Mouse (Mus musculus): ENCODE data around the gene Tbx10. TPM values are rescaled to one million over a fixed set of nuclear protein-coding genes. Genes with fewer than 3 reads are reported as not detected.
"Not testable (repeated sequence)": the region's sequence is repeated elsewhere in the genome, so short reads cannot be mapped to it uniquely, and the experiment has no call there.

The Tbx10 gene
- not detected in 2 replicates for total RNA-seq (2017)

DNA sequence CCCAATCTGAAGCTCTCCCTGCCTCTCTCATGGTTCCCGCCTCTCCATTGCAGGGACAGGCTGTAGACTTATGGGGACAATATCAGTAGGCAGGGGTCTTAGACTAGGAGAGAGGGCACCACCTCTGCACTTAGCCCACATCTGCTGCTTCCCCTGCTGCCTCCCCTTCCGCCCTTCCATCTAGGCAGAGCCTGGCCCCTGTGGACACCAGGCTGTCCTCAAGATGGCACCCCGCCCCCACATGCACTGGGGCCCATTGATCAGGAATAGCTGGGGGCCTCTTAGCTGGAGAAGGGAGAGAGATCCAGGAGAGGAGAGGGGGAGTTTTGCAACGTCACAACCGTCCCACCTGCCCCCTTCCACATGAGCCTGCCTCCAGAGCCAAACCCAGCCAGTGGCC lies at the start of gene Tbx10:
Tbx10 (plus strand) TSS at position 337 of the 400 bp plus-strand sequence.
- ATAC-seq (replicated peaks in 1 of 2; ENCODE audit: insufficient read depth in 1 of 2, low FRiP score in 2 of 2, low TSS enrichment in 1 of 2, low read depth in 1 of 2, poor library complexity in 2 of 2, severe bottlenecking in 2 of 2), result no peak

DNA sequence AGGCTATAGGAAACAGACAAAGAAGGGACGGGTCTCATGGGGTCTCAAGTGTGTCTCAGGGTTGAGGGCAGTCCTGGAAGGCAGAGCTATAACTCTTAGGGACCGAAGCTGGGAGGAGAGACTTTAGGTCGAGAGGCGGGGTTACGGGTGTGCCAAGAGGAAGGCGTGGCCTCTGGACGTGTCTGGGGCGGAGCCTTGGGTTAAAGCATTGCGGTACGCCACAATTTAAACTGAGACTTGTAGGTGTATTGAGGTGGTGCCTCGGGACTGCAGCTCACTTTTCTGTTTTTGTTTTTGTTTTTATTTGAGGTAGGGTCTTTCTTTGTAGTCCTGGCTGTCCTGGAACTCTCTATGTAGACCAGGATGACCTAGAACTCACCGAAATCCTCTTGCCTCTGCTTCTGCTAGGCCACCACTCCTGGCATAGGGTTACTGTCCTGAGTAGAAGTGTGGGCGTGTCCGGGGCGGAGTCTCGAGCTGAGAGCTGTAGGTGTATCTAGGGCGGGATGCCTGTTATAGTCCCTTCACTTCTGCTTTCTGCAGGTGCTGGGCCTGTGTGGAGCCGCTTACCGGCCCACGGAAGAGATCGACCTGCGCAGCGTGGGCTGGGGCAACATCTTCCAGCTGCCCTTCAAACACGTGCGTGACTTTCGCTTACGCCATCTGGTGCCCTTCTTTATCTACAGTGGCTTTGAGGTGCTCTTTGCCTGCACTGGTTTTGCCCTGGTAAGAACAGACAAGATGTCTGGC lies 49.4 kb upstream of the Tbx10 start:
- ATAC-seq (replicated peaks in 1 of 2; ENCODE audit: insufficient read depth in 1 of 2, low FRiP score in 2 of 2, low TSS enrichment in 1 of 2, low read depth in 1 of 2, poor library complexity in 2 of 2, severe bottlenecking in 2 of 2), result peak; percentile 25 to 65; a peak in 2 of 4 replicates

DNA sequence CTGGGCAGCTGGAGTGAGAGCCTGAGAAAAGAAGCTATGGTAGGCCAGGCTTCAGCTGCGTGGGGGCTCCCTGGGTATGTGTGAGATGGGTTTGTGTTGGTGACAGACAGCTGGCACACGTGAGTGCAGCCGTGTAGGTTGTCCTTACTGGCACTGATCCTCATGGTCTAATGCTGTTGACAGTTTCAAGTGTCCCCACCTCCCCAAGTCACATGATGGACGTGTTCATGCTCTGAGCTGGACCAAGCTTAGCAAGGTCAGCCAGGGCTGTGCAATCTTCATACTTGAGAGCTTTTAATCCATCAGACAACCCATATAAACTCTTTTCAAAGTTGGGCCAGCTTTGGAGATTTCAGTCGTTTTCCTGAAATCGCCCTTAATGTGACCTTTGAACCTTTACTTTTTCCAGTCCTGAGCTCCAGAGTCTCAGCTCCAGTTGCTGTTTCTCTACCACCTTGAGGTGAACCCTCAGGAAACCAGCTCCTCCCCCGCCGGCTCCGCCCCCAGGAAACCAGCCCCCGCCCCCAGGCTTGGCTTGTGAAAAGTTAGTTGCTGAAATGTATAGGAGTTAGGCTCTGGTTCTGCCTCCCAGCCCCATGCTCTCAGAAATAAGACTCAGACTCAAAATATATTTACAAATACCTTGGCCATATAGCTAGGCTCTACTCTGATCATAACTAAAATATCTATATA lies 46.5 kb upstream of the Tbx10 start:
- ATAC-seq (replicated peaks in 1 of 2; ENCODE audit: insufficient read depth in 1 of 2, low FRiP score in 2 of 2, low TSS enrichment in 1 of 2, low read depth in 1 of 2, poor library complexity in 2 of 2, severe bottlenecking in 2 of 2), result no peak

DNA sequence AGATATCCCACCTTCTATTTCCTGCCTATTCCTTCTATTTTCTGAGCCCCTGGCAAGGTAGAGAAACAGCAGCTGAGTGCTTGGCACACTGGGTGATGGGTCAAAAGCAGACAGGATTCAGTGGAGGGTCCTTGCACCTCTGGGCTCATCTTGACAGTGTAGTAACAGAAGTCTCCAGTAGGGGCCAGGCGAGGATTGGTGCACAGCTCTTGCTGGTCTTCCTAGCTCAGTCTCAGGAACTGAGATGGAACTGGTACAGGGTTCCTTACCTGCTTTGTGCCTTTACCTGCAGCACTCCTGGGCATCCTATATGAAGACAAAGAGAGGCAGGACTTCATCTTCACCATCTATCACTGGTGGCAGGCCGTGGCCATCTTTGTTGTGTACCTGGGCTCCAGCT lies 45.8 kb upstream of the Tbx10 start:
- peak; percentile 46 to 72; a peak in 1 of 4 replicates for ATAC-seq (replicated peaks in 1 of 2; ENCODE audit: insufficient read depth in 1 of 2, low FRiP score in 2 of 2, low TSS enrichment in 1 of 2, low read depth in 1 of 2, poor library complexity in 2 of 2, severe bottlenecking in 2 of 2)

DNA sequence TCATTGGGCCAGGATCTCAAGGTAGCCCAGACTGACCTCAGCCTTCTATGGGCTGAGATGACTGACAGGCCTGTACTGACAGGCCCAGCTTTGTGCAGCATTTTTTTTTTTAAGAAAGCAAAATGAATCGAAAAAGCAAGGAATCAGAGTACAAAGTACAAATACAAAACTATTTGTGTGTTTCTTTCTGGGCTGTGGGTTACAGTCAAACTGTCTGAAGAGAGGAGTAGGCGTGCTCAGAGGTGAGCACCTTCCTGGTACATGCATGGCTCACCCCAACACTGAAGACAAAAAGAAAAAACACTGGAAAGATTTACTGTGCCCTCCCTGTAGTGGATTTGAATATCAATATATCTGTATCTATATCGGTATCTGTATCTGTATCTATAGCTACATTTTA lies 44.7 kb upstream of the Tbx10 start:
- no peak for ATAC-seq (replicated peaks in 1 of 2; ENCODE audit: insufficient read depth in 1 of 2, low FRiP score in 2 of 2, low TSS enrichment in 1 of 2, low read depth in 1 of 2, poor library complexity in 2 of 2, severe bottlenecking in 2 of 2)

- ATAC-seq (replicated peaks in 1 of 2; ENCODE audit: insufficient read depth in 1 of 2, low FRiP score in 2 of 2, low TSS enrichment in 1 of 2, low read depth in 1 of 2, poor library complexity in 2 of 2, severe bottlenecking in 2 of 2), result no peak
Observed at GRCm38 (mm10) chr19:3948546-3948945, 44.0 kb upstream of the Tbx10 start.

DNA sequence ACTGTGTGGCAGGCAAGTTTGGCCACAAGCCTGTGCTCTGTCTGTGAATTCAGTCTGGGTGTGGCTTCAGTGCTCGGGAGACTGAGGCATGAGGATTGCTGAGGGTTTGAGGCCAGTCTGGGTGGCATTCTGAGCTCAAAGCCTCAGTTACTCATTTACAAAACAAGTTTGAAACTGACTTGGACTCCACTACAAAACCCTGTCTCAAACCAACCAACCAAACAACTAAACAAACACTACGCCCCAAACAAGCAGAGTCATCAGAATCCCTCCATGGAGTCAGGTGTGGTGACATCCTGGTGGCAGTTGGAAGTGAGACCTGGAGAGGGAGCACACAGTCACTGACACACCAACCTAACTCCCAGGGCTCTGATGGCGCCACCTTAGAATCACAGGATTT lies 42.2 kb upstream of the Tbx10 start:
- ATAC-seq (replicated peaks in 1 of 2; ENCODE audit: insufficient read depth in 1 of 2, low FRiP score in 2 of 2, low TSS enrichment in 1 of 2, low read depth in 1 of 2, poor library complexity in 2 of 2, severe bottlenecking in 2 of 2), result no peak

- ATAC-seq (replicated peaks in 1 of 2; ENCODE audit: insufficient read depth in 1 of 2, low FRiP score in 2 of 2, low TSS enrichment in 1 of 2, low read depth in 1 of 2, poor library complexity in 2 of 2, severe bottlenecking in 2 of 2), result no peak
Observed at GRCm38 (mm10) chr19:3951461-3951860, 41.1 kb upstream of the Tbx10 start.

DNA sequence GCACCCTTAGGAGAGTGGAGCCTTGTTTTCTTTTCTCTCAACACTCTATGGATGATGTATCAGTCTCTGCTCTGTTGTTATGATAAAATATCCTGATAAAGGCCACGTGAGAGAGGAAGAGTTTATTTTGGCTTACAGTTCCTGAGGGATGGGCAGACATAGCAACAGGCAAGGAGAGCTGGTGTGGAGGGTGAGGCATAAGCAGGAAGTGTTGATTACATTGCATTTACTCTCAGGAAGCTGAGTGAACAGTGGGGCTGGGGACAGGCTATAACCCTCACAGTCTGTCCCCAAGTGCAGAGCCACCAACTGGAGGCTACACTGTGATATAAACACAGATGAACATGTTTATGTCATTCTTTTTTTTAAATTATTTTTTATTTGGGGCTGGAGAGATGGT lies 40.5 kb upstream of the Tbx10 start:
- ATAC-seq (replicated peaks in 1 of 2; ENCODE audit: insufficient read depth in 1 of 2, low FRiP score in 2 of 2, low TSS enrichment in 1 of 2, low read depth in 1 of 2, poor library complexity in 2 of 2, severe bottlenecking in 2 of 2), result no peak

DNA sequence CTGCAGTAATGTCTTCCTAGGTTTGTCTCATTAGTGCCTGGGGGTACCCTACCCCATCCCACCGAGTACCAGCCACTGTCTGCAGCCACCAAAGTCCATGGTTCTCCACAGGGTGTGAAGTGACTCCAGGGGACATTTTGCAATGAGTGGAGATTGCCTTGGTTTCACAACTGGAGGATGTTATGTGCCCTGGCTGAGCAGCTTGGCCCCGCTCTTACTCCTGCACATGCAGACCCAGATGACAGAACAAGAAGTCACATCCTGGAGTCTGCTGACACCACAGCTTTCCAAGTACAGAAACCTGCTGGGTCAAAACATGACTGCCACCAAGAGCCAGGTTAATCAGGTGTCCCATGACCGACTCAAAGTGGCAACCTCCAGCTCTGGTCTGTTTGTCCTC lies 37.5 kb upstream of the Tbx10 start:
- no peak for ATAC-seq (replicated peaks in 1 of 2; ENCODE audit: insufficient read depth in 1 of 2, low FRiP score in 2 of 2, low TSS enrichment in 1 of 2, low read depth in 1 of 2, poor library complexity in 2 of 2, severe bottlenecking in 2 of 2)

DNA sequence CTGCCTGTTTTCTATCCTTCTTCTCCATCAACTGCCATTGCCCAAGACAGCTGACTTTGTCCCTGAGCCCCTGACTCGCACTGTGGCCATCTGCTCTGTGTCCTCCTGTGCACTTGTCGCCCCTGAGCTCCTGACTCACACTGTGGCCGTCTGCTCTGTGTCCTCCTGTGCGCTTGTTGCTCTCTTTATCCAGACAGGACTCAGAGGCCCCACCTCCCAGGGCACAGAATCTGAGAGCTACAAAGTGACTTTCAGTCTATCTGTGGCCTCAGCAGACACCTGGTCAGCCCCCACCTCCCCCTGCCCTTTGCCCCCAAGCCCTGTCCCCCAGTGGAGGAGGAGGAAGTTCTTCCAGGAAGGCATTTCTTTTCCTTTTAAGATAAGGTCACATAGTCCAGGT lies 36.7 kb upstream of the Tbx10 start:
- no peak for ATAC-seq (replicated peaks in 1 of 2; ENCODE audit: insufficient read depth in 1 of 2, low FRiP score in 2 of 2, low TSS enrichment in 1 of 2, low read depth in 1 of 2, poor library complexity in 2 of 2, severe bottlenecking in 2 of 2)

GRCm38 (mm10) chr19:3957296-3958036 lies 35.1 kb upstream of the Tbx10 start:
- not testable (repeated sequence) for ATAC-seq (replicated peaks in 1 of 2; ENCODE audit: insufficient read depth in 1 of 2, low FRiP score in 2 of 2, low TSS enrichment in 1 of 2, low read depth in 1 of 2, poor library complexity in 2 of 2, severe bottlenecking in 2 of 2)

DNA sequence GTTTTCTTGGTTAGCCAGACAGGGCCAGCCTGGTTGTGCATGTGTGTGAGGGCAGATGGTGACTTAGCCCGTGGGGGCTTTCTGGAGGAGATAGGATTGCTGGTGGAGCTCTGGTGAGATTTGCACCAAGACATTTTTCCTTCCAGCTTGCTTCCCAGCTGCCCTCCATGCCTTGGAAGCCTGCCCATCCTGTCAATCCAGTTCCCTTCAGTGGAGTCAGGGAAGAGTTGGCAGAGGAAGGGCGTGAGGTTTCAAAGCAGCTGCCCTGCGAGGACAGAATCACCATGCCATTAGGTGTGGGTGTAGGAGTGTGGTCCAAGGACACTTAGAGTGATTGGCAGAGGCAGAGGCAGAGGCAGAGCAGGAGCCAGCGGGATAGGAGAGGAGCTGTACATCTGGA lies 34.1 kb upstream of the Tbx10 start, which contains the start of gene Aldh3b3:
Aldh3b3 (plus strand) TSS at position 176 of the 400 bp plus-strand sequence.
- no peak for ATAC-seq (replicated peaks in 1 of 2; ENCODE audit: insufficient read depth in 1 of 2, low FRiP score in 2 of 2, low TSS enrichment in 1 of 2, low read depth in 1 of 2, poor library complexity in 2 of 2, severe bottlenecking in 2 of 2)

DNA sequence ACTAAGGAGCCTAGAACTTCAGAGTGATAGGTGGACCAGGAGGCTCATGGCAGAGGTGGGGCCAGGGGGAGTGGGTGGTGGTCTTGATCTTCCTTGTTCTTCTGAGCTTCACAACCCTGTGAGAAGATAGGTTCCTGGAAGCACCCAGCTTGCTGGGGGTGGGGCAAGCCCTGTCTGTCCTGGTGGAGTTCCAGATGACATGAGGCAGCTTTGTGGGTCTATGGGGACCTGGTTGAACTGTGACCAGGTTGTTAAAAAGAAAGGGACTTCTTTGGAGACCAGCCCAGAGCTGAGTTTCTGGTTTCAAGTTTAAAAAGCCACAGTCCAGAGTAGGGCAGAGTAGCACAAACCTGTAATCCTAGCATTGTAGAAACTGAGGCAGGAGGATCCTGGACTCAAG lies 33.5 kb upstream of the Tbx10 start:
- no peak for ATAC-seq (replicated peaks in 1 of 2; ENCODE audit: insufficient read depth in 1 of 2, low FRiP score in 2 of 2, low TSS enrichment in 1 of 2, low read depth in 1 of 2, poor library complexity in 2 of 2, severe bottlenecking in 2 of 2)

GRCm38 (mm10) chr19:3960211-3960610 lies 32.3 kb upstream of the Tbx10 start:
- ATAC-seq (replicated peaks in 1 of 2; ENCODE audit: insufficient read depth in 1 of 2, low FRiP score in 2 of 2, low TSS enrichment in 1 of 2, low read depth in 1 of 2, poor library complexity in 2 of 2, severe bottlenecking in 2 of 2), result no peak

DNA sequence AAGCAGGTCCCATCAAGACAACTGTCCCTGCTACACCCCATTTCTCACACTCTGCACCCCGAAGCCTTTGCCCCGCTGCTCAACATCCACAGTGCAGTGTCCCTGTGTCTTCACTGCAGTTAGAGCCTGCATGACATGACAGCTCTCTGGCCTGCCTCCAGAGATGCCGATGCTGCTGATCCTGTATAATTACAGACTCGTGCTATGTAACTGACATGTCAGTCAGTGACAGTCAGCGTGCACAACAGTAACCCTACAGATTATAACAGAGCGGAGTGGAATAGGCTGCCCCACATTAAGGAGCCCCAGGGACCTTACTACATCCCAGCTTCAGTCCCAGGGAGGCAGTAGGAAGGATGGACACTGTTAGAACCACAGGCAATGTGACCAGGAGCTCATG lies 30.7 kb upstream of the Tbx10 start:
- not testable (repeated sequence) for ATAC-seq (replicated peaks in 1 of 2; ENCODE audit: insufficient read depth in 1 of 2, low FRiP score in 2 of 2, low TSS enrichment in 1 of 2, low read depth in 1 of 2, poor library complexity in 2 of 2, severe bottlenecking in 2 of 2)

- ATAC-seq (replicated peaks in 1 of 2; ENCODE audit: insufficient read depth in 1 of 2, low FRiP score in 2 of 2, low TSS enrichment in 1 of 2, low read depth in 1 of 2, poor library complexity in 2 of 2, severe bottlenecking in 2 of 2), result no peak
Observed at GRCm38 (mm10) chr19:3962469-3962868, 30.1 kb upstream of the Tbx10 start.

DNA sequence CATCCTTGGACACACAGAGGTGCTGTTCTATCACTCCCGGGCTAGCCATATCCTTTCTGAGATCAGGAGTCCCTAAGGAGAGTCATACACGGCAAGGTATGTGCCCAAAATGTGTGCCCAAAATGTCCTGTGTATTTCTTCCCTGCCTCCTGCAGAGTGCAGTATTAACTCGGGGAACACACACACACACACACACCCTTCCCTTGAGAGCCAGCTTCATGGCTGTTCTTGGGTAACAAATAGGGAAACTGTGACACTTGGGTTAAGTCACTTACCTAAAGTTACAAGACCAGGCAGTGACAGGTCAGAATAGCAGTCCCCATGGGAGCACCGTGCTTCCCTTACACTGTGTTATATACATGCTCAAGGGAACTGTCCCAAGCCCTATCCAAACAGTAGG lies 28.5 kb upstream of the Tbx10 start:
- no peak; a peak in 1 of 4 replicates for ATAC-seq (replicated peaks in 1 of 2; ENCODE audit: insufficient read depth in 1 of 2, low FRiP score in 2 of 2, low TSS enrichment in 1 of 2, low read depth in 1 of 2, poor library complexity in 2 of 2, severe bottlenecking in 2 of 2)
